28 mouse cellular contexts compared by ENCODE assay signal in the genomic region with DNA sequence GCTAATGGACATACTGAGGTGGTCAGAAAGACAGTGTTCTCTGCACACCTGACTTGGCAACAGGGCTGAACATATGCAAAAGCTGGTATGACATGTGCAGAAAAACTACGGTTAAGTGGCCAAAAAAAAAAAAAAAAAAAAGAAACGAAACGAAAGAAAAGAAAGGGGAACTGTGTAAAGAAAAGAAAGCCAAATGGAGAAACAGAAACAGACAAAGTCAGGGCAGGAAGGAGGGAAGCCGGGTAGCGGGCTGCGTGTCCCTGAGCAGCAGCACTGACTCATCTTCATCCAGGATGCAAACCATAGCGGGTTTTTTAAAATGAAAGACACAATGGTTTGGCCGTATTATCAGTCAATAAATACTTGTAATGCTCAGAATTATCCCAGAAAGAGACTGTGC. TPM values are rescaled to one million over a fixed set of nuclear protein-coding genes. Genes with fewer than 3 reads are reported as not detected.
DNase-seq lines count a peak whose midpoint lies in the region; ATAC-seq and TF ChIP-seq lines count a peak whose summit lies in the region.
"Had no signal": no experiment of that assay in that cellular context is flagged by ENCODE, and none has a peak within 500 bp of the region (broad histone marks: within the 10 kb centered on the region; RNA-seq: fewer than 3 reads in every experiment).

No protein-coding gene starts in this region.

- no peak overlapping the region for H3K4me2 ChIP-seq in forebrain, embryonic 11.5 days (ENCODE audit: low read depth, low read length, severe bottlenecking)
- no peak overlapping the region for H3K4me2 ChIP-seq in liver, embryonic 11.5 days
- H3K4me2 ChIP-seq in midbrain, postnatal 0 days (ENCODE audit: low read depth, low read length, poor library complexity, severe bottlenecking), result no peak overlapping the region
- H3K4me2 ChIP-seq: forebrain, embryonic 15.5 days; heart, embryonic 12.5 days; heart, embryonic 15.5 days; hindbrain, embryonic 13.5 days had no signal

- no peaks in the 10 kb centered on the region for H3K27me3 ChIP-seq in forebrain, embryonic 11.5 days (ENCODE audit: control insufficient read depth, insufficient read depth, low read length)
- no peaks in the 10 kb centered on the region for H3K27me3 ChIP-seq in liver, embryonic 11.5 days (replicated peaks; ENCODE audit: control insufficient read depth, insufficient read depth, low read length)
- no peaks in the 10 kb centered on the region for H3K27me3 ChIP-seq in midbrain, postnatal 0 days (ENCODE audit: insufficient read depth, low read length)
- H3K27me3 ChIP-seq: forebrain, embryonic 15.5 days; heart, embryonic 12.5 days; heart, embryonic 15.5 days; hindbrain, embryonic 13.5 days had no signal

- H3K27ac ChIP-seq in forebrain, embryonic 11.5 days (ENCODE audit: low read depth, low read length), result no peak overlapping the region
- H3K27ac ChIP-seq in liver, embryonic 11.5 days (ENCODE audit: low read depth, low read length), result no peak overlapping the region
- H3K27ac ChIP-seq in midbrain, postnatal 0 days (ENCODE audit: low read depth, low read length), result no peak overlapping the region
- H3K27ac ChIP-seq: forebrain, embryonic 10.5 days; forebrain, embryonic 15.5 days; gastrocnemius, adult 2 months; heart, embryonic 15.5 days; hindbrain, embryonic 10.5 days; hindbrain, embryonic 13.5 days had no signal

- no peak overlapping the region for H3K4me3 ChIP-seq in forebrain, embryonic 11.5 days (ENCODE audit: low read depth, low read length)
- H3K4me3 ChIP-seq in liver, embryonic 11.5 days (ENCODE audit: low read depth, low read length), result no peak overlapping the region
- H3K4me3 ChIP-seq in midbrain, postnatal 0 days (ENCODE audit: low read depth, low read length), result no peak overlapping the region
- H3K4me3 ChIP-seq: forebrain, embryonic 10.5 days; forebrain, embryonic 15.5 days; gastrocnemius, adult 2 months; heart, embryonic 12.5 days; heart, embryonic 15.5 days; hindbrain, embryonic 10.5 days; hindbrain, embryonic 13.5 days had no signal

- peak; percentile 16 for DNase-seq in adrenal gland, postnatal 14 days
- DNase-seq in adrenal gland, postnatal 4 days (ENCODE audit: low spot score in 2 of 2), result no peak
- peak; percentile 79 for DNase-seq in A20 (ENCODE audit: low read depth, low spot score)
- no peak for DNase-seq in forebrain, embryonic 11.5 days (ENCODE audit: low spot score)
- no peak for DNase-seq in liver, embryonic 11.5 days (ENCODE audit: low spot score)
- DNase-seq in midbrain, postnatal 0 days (ENCODE audit: low spot score), result no peak
- DNase-seq: adrenal gland, adult 8-10 months; cerebellum, adult 11 months; cerebellum, adult 8-10 months; cerebellum, postnatal 10 days; cerebellum, postnatal 36 days; gastrocnemius, adult 2 months; gastrocnemius, postnatal 14 days; heart, adult 18-20 months; heart, postnatal 10 days; heart, postnatal 36 days had no signal

- H3K36me3 ChIP-seq in forebrain, embryonic 11.5 days (ENCODE audit: control insufficient read depth, insufficient read depth, low read length), result peaks cover 14% of the 10 kb centered on the region; the same call in 1 of the 2 replicates
- H3K36me3 ChIP-seq in liver, embryonic 11.5 days (ENCODE audit: control insufficient read depth, insufficient read depth, low read length), result peaks cover 51% of the 10 kb centered on the region
- H3K36me3 ChIP-seq in midbrain, postnatal 0 days (ENCODE audit: insufficient read depth, low read length), result peaks cover 61% of the 10 kb centered on the region

- 0 out of 2 replicates have a peak, but pooled peaks have one; percentile 36 for ATAC-seq in common myeloid progenitor, adult 5-6 weeks (replicated peaks; ENCODE audit: low read depth, poor library complexity, severe bottlenecking)
- ATAC-seq in megakaryocyte, adult 5-6 weeks (ENCODE audit: poor library complexity, severe bottlenecking), result peak; percentile 67
- ATAC-seq in forebrain, embryonic 11.5 days (replicated peaks; ENCODE audit: low FRiP score), result no peak
- ATAC-seq in liver, embryonic 11.5 days (replicated peaks; ENCODE audit: low FRiP score), result no peak
- ATAC-seq in midbrain, postnatal 0 days (ENCODE audit: low FRiP score), result no peak
- ATAC-seq: activated CD4-positive, CD25-positive, alpha-beta regulatory T cell, adult 4 months; CD4-positive, CD25-positive, alpha-beta regulatory T cell, adult 4 months; forebrain, embryonic 15.5 days; hindbrain, embryonic 16.5 days; intestine, embryonic 16.5 days had no signal

- H3K4me1 ChIP-seq in forebrain, embryonic 11.5 days (replicated peaks; ENCODE audit: control insufficient read depth, insufficient read depth, low read length), result no peaks in the 10 kb centered on the region
- no peaks in the 10 kb centered on the region for H3K4me1 ChIP-seq in liver, embryonic 11.5 days (replicated peaks; ENCODE audit: control insufficient read depth, insufficient read depth, low read length)
- H3K4me1 ChIP-seq in midbrain, postnatal 0 days (ENCODE audit: insufficient read depth, low read length), result no peaks in the 10 kb centered on the region
- H3K4me1 ChIP-seq: forebrain, embryonic 10.5 days; forebrain, embryonic 15.5 days; heart, embryonic 12.5 days; heart, embryonic 15.5 days; hindbrain, embryonic 10.5 days; hindbrain, embryonic 13.5 days had no signal

- 92% methylated on average over 7 of the region's 8 CpGs for WGBS in forebrain, embryonic 11.5 days
- 85% methylated on average over 7 of the region's 8 CpGs for WGBS in liver, embryonic 11.5 days
- WGBS in midbrain, postnatal 0 days, result 91% methylated on average over 8 of the region's 8 CpGs

- no peak overlapping the region for H3K9ac ChIP-seq in forebrain, embryonic 11.5 days (ENCODE audit: low read length)
- no peak overlapping the region for H3K9ac ChIP-seq in liver, embryonic 11.5 days (ENCODE audit: low read depth, low read length)
- no peak overlapping the region for H3K9ac ChIP-seq in midbrain, postnatal 0 days (replicated peaks; ENCODE audit: low read length, poor library complexity, severe bottlenecking)
- H3K9ac ChIP-seq: forebrain, embryonic 15.5 days; heart, embryonic 12.5 days; heart, embryonic 15.5 days; hindbrain, embryonic 13.5 days had no signal

- H3K9me3 ChIP-seq in forebrain, embryonic 11.5 days (ENCODE audit: control insufficient read depth, low read length), result no peaks in the 10 kb centered on the region
- H3K9me3 ChIP-seq in liver, embryonic 11.5 days (ENCODE audit: control insufficient read depth, low read length), result no peaks in the 10 kb centered on the region
- H3K9me3 ChIP-seq in midbrain, postnatal 0 days (ENCODE audit: low read length), result no peaks in the 10 kb centered on the region
- H3K9me3 ChIP-seq: forebrain, embryonic 10.5 days; forebrain, embryonic 15.5 days; heart, embryonic 12.5 days; heart, embryonic 15.5 days; hindbrain, embryonic 10.5 days; hindbrain, embryonic 13.5 days had no signal

- no peak for TF ChIP-seq CTCF in midbrain, postnatal 0 days (IDR thresholded peaks at IDR 0.05)

RNA-seq across cellular contexts. Expression of gene Ddx51, which starts 28.8 kb away (rescaled TPM):
- total RNA-seq in adrenal gland, postnatal 14 days (2021), result 15.7 and 23.6 TPM in 2 replicates
- 10 to 100 TPM; 26.3 to 27.0 TPM for total RNA-seq in adrenal gland, postnatal 4 days (2021)
- 7.9 and 10.3 TPM in 2 replicates for total RNA-seq in common myeloid progenitor, adult 5-6 weeks (2017)
- total RNA-seq in megakaryocyte, adult 5-6 weeks (2015), result 9.7 and 10.8 TPM in 2 replicates
- 3.5 and 10.9 TPM in 2 replicates for total RNA-seq in megakaryocyte, adult 5-6 weeks (2017)
- 41.9 and 43.0 TPM in 2 replicates for polyA plus RNA-seq in forebrain, embryonic 11.5 days (2014; fragmentation: Nextera tagmentation; extraction: Ambion mirVana)
- 37.1 and 44.6 TPM in 2 replicates for polyA plus RNA-seq in liver, embryonic 11.5 days (2014; fragmentation: Nextera tagmentation; extraction: Ambion mirVana)
- total RNA-seq in midbrain, postnatal 0 days (2014; rRNA removed), result 5.8 and 7.7 TPM in 2 replicates
- 10.5 and 11.0 TPM in 2 replicates for polyA plus RNA-seq in midbrain, postnatal 0 days (2015; fragmentation: Nextera tagmentation; extraction: Ambion mirVana)

RNA-seq across cellular contexts. Expression of gene Noc4l, which starts 28.8 kb away (rescaled TPM):
- 24.7 and 26.3 TPM in 2 replicates for total RNA-seq in adrenal gland, postnatal 14 days (2021)
- total RNA-seq in adrenal gland, postnatal 4 days (2021), result 10 to 100 TPM; 27.0 to 29.3 TPM
- 41.3 and 50.4 TPM in 2 replicates for total RNA-seq in common myeloid progenitor, adult 5-6 weeks (2017)
- 11.9 and 12.2 TPM in 2 replicates for total RNA-seq in megakaryocyte, adult 5-6 weeks (2015)
- total RNA-seq in megakaryocyte, adult 5-6 weeks (2017), result 9.9 and 15.9 TPM in 2 replicates
- polyA plus RNA-seq in forebrain, embryonic 11.5 days (2014; fragmentation: Nextera tagmentation; extraction: Ambion mirVana), result 68.9 and 78.2 TPM in 2 replicates
- 128 and 131 TPM in 2 replicates for polyA plus RNA-seq in liver, embryonic 11.5 days (2014; fragmentation: Nextera tagmentation; extraction: Ambion mirVana)
- 42.9 and 48.7 TPM in 2 replicates for total RNA-seq in midbrain, postnatal 0 days (2014; rRNA removed)
- 41.8 and 43.9 TPM in 2 replicates for polyA plus RNA-seq in midbrain, postnatal 0 days (2015; fragmentation: Nextera tagmentation; extraction: Ambion mirVana)

Comparison
In these comparisons a context has a peak if more than half of its experiments do, and no peak if none do; other contexts are left out.
1. DNase-seq: peak in adrenal gland, postnatal 14 days (single experiment) and A20 (single experiment); none in adrenal gland, postnatal 4 days (0 of 2), forebrain, embryonic 11.5 days (single experiment), liver, embryonic 11.5 days (single experiment) and midbrain, postnatal 0 days (single experiment).
2. ATAC-seq: peak in common myeloid progenitor, adult 5-6 weeks (single experiment) and megakaryocyte, adult 5-6 weeks (single experiment); none in forebrain, embryonic 11.5 days (single experiment), liver, embryonic 11.5 days (single experiment) and midbrain, postnatal 0 days (single experiment).